Mouse (Mus musculus) bone marrow macrophage, adult 2 months (primary cell): ENCODE data around the gene Tigit.

Source experiments
- CTCF ChIP-seq: IDR thresholded peaks from 2 replicates; pipeline ENCODE4 v1.5.1; 2012; ENCODE audit warnings: low read depth, mild to moderate bottlenecking, low read length, moderate library complexity
- POLR2A ChIP-seq: IDR thresholded peaks from 2 replicates; pipeline ENCODE4 v1.6.1; 2012; ENCODE audit warnings: mild to moderate bottlenecking, low read depth, low read length, borderline replicate concordance

- TF ChIP-seq POLR2A (no peak), CTCF (no peak)
Measured at GRCm38 (mm10) chr16:43700575-43700974, 36.6 kb upstream of the Tigit start.
